Mouse (Mus musculus) bone marrow, adult 2 months (tissue): Measurements from ENCODE around the gene Inf2.

ENCODE experiments used
- CTCF ChIP-seq: fragments of 200-500 bp; IDR thresholded peaks from 2 replicates; pipeline ENCODE4 v1.5.1; 2011; ENCODE audit warnings: low read length, control low read depth; ENCODE audit not compliant: control insufficient read depth, insufficient read depth
- POLR2A ChIP-seq: fragments of 200-500 bp; IDR thresholded peaks from 2 replicates; pipeline ENCODE4 v1.6.1; 2011; ENCODE audit warnings: low read depth, mild to moderate bottlenecking, control low read depth, low read length, borderline replicate concordance; ENCODE audit not compliant: control insufficient read depth

- TF ChIP-seq CTCF (no peak), POLR2A (no peak)
These were observed 2.7 kb downstream of the Inf2 start for GRCm38 (mm10) chr12:112591240-112591639.
